In the genomic region with DNA sequence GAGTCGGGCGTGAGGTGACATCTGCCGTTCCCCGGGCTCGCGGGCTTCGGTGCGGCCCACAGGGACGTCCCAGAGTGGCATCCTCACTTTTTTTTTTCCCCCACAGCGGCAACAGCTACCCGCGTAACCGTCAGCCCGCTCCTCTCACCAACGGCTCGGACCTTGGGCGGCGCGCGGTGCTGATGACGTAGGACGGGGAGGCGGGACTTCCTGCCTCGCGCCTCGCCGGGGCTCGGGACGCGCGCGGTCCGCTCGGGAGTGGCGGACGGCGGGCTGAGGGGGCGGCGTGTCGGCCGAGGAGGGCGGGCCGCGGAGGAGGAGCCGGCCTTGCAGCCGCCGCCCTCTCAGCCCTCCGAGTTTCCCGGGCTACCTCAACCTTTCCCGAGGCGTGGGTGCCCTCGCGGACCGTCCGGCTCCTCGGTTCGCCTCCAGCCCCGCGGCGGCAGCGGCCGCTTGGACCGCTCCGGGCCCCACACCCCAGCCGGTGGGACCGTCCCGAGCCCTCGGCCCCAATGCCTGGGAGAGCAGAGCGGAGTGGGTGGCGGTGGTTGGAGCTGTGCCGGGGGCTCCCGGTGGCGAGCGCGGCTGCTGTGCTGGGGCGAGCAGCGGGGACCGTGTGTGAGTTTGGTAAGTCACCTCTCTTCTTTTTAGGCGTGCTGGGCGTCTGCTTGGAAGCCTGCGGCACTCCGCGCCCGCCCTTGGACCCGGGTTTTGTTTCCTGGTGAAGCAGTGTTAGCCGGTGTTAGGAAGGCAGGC, we compare ENCODE assay signal across 8 mouse cellular contexts. TPM values are rescaled to one million over a fixed set of nuclear protein-coding genes. Genes with fewer than 3 reads are reported as not detected.
A peak's percentile ranks its signal among the peaks of the same experiment; 100 is the strongest.
DNase-seq lines count a peak whose midpoint lies in the region; ATAC-seq and TF ChIP-seq lines count a peak whose summit lies in the region.

TSS of gene Cep83 (plus strand) at position 235 of the 756 bp plus-strand sequence.

- TF ChIP-seq EP300 in liver, embryonic 14.5 days (IDR thresholded peaks at IDR 0.05; ENCODE audit: low read depth): 0 out of 2 replicates have a peak, but pooled peaks have one; percentile 18

- ATAC-seq in forebrain, embryonic 11.5 days (replicated peaks; ENCODE audit: low FRiP score): peak; percentile 96
- ATAC-seq in heart, embryonic 16.5 days (replicated peaks; ENCODE audit: extremely low read depth, insufficient read depth, low FRiP score): peak; percentile 98
- ATAC-seq in liver, embryonic 14.5 days (ENCODE audit: insufficient read depth): peak; percentile 94
- ATAC-seq in stomach, embryonic 15.5 days (ENCODE audit: insufficient read depth, low FRiP score, low read depth): peak; percentile 98

- H3K4me1 ChIP-seq in E14TG2a.4 (replicated peaks; ENCODE audit: low read depth, low read length): peaks cover 17% of the 10 kb centered on the region
- H3K4me1 ChIP-seq in forebrain, embryonic 11.5 days (replicated peaks; ENCODE audit: control insufficient read depth, insufficient read depth, low read length): no peaks in the 10 kb centered on the region
- H3K4me1 ChIP-seq in heart, embryonic 16.5 days (ENCODE audit: control insufficient read depth, insufficient read depth, low read length): peaks cover 8% of the 10 kb centered on the region
- H3K4me1 ChIP-seq in liver, embryonic 14.5 days (replicated peaks; ENCODE audit: control insufficient read depth in 2 of 2, insufficient read depth in 2 of 2, low read length in 1 of 2): peaks cover 12 to 13% of the 10 kb centered on the region in 2 experiments
- peaks cover 3% of the 10 kb centered on the region; the same call in 1 of the 2 replicates for H3K4me1 ChIP-seq in stomach, embryonic 15.5 days

- H3K4me3 ChIP-seq in E14TG2a.4 (replicated peaks; ENCODE audit: low read length): peak within 1 kb of the TSS; percentile 95
- H3K4me3 ChIP-seq in forebrain, embryonic 11.5 days (ENCODE audit: low read depth, low read length): peak within 1 kb of the TSS; percentile 89
- peak within 1 kb of the TSS; percentile 62 for H3K4me3 ChIP-seq in heart, embryonic 16.5 days (ENCODE audit: low read length)
- H3K4me3 ChIP-seq in liver, embryonic 14.5 days (ENCODE audit: insufficient read depth in 1 of 2, low read depth in 2 of 2, low read length in 2 of 2): peak within 1 kb of the TSS; percentile 69 to 86
- H3K4me3 ChIP-seq in stomach, embryonic 15.5 days (replicated peaks): peak within 1 kb of the TSS; percentile 95

- H3K27me3 ChIP-seq in E14TG2a.4 (ENCODE audit: insufficient read depth, low read length): no peaks in the 10 kb centered on the region
- H3K27me3 ChIP-seq in forebrain, embryonic 11.5 days (ENCODE audit: control insufficient read depth, insufficient read depth, low read length): no peaks in the 10 kb centered on the region
- H3K27me3 ChIP-seq in heart, embryonic 16.5 days (ENCODE audit: control insufficient read depth, insufficient read depth, low read length): no peaks in the 10 kb centered on the region
- H3K27me3 ChIP-seq in liver, embryonic 14.5 days (ENCODE audit: control insufficient read depth, insufficient read depth, low read length): no peaks in the 10 kb centered on the region
- H3K27me3 ChIP-seq in stomach, embryonic 15.5 days (replicated peaks): no peaks in the 10 kb centered on the region

- H3K36me3 ChIP-seq in E14TG2a.4 (ENCODE audit: insufficient read depth, low read length): no peaks in the 10 kb centered on the region; the same call in 1 of the 2 replicates
- no peaks in the 10 kb centered on the region for H3K36me3 ChIP-seq in forebrain, embryonic 11.5 days (ENCODE audit: control insufficient read depth, insufficient read depth, low read length)
- no peaks in the 10 kb centered on the region for H3K36me3 ChIP-seq in heart, embryonic 16.5 days (ENCODE audit: control insufficient read depth, insufficient read depth)
- no peaks in the 10 kb centered on the region for H3K36me3 ChIP-seq in liver, embryonic 14.5 days (replicated peaks; ENCODE audit: control insufficient read depth, insufficient read depth, low read depth)
- no peaks in the 10 kb centered on the region for H3K36me3 ChIP-seq in stomach, embryonic 15.5 days

- WGBS in forebrain, embryonic 11.5 days: under 1% methylated on average over 68 of the region's 86 CpGs
- WGBS in heart, embryonic 16.5 days: under 1% methylated on average over 86 of the region's 86 CpGs
- under 1% methylated on average over 84 of the region's 86 CpGs for WGBS in liver, embryonic 14.5 days (ENCODE audit: insufficient replicate concordance)
- under 1% methylated on average over 83 of the region's 86 CpGs for WGBS in stomach, embryonic 15.5 days

- no peak for TF ChIP-seq CTCF in E14TG2a.4 (conservative IDR thresholded peaks at IDR 0.05; ENCODE audit: low read length)
- no peak for TF ChIP-seq CTCF in liver, embryonic 14.5 days (IDR thresholded peaks at IDR 0.05; ENCODE audit: low read depth)

- H3K27ac ChIP-seq in forebrain, embryonic 11.5 days (ENCODE audit: low read depth, low read length): peak within 1 kb of the TSS; percentile 82
- H3K27ac ChIP-seq in heart, embryonic 16.5 days (ENCODE audit: low read length): peak within 1 kb of the TSS; percentile 85
- H3K27ac ChIP-seq in liver, embryonic 14.5 days: peak within 1 kb of the TSS; percentile 84
- peak within 1 kb of the TSS; percentile 87 for H3K27ac ChIP-seq in stomach, embryonic 15.5 days

- DNase-seq in c-Kit-positive CD71-positive TER-119-negative erythroid progenitor cells, embryonic 14.5 days (ENCODE audit: low read depth): peak; percentile 83
- DNase-seq in forebrain, embryonic 11.5 days (ENCODE audit: low spot score): peak; percentile 96
- peak; percentile 94 to 97 for DNase-seq in kidney, postnatal 36 days
- peak; percentile 85 to 87 (median 85) for DNase-seq in liver, embryonic 14.5 days (ENCODE audit: low read depth in 3 of 3, low spot score in 3 of 3)
- peak; percentile 94 for DNase-seq in neural tube, embryonic 10.5 days (ENCODE audit: extremely low spot score, low spot score)

- H3K9ac ChIP-seq in forebrain, embryonic 11.5 days (ENCODE audit: low read length): peak within 1 kb of the TSS; percentile 96
- H3K9ac ChIP-seq in heart, embryonic 16.5 days (ENCODE audit: low read length): peak within 1 kb of the TSS; percentile 82
- peak within 1 kb of the TSS; percentile 94 for H3K9ac ChIP-seq in liver, embryonic 14.5 days (replicated peaks)
- peak within 1 kb of the TSS; percentile 99 for H3K9ac ChIP-seq in stomach, embryonic 15.5 days

- H3K4me2 ChIP-seq in forebrain, embryonic 11.5 days (ENCODE audit: low read depth, low read length, severe bottlenecking): peak within 1 kb of the TSS; percentile 95
- H3K4me2 ChIP-seq in heart, embryonic 16.5 days (ENCODE audit: low read depth, low read length): peak within 1 kb of the TSS; percentile 82
- H3K4me2 ChIP-seq in liver, embryonic 14.5 days (ENCODE audit: low read depth): peak within 1 kb of the TSS; percentile 72
- peak within 1 kb of the TSS; percentile 82 for H3K4me2 ChIP-seq in stomach, embryonic 15.5 days

- H3K9me3 ChIP-seq in E14TG2a.4 (ENCODE audit: low read length): peaks cover 41% of the 10 kb centered on the region
- H3K9me3 ChIP-seq in forebrain, embryonic 11.5 days (ENCODE audit: control insufficient read depth, low read length): no peaks in the 10 kb centered on the region
- no peaks in the 10 kb centered on the region for H3K9me3 ChIP-seq in heart, embryonic 16.5 days (replicated peaks; ENCODE audit: control insufficient read depth, low read length)
- no peaks in the 10 kb centered on the region for H3K9me3 ChIP-seq in liver, embryonic 14.5 days (ENCODE audit: control insufficient read depth, low read length)
- no peaks in the 10 kb centered on the region for H3K9me3 ChIP-seq in stomach, embryonic 15.5 days

RNA-seq across cellular contexts. Expression of gene Cep83, which starts in this region (rescaled TPM):
- 25.3 and 26.3 TPM in 2 replicates for polyA plus RNA-seq in forebrain, embryonic 11.5 days (2014; fragmentation: Nextera tagmentation; extraction: Ambion mirVana)
- polyA plus RNA-seq in heart, embryonic 16.5 days (2015; fragmentation: Nextera tagmentation; extraction: Ambion mirVana): 15.2 and 18.1 TPM in 2 replicates
- 4.5 and 9.0 TPM in 2 replicates for polyA plus RNA-seq in liver, embryonic 14.5 days (2012; rRNA removed)
- polyA plus RNA-seq in liver, embryonic 14.5 days (2014; fragmentation: Nextera tagmentation; extraction: Ambion mirVana): 9.7 and 10.8 TPM in 2 replicates
- polyA plus RNA-seq in stomach, embryonic 15.5 days (2015; fragmentation: Nextera tagmentation; extraction: Ambion mirVana): 18.2 and 18.6 TPM in 2 replicates

Comparison
In these comparisons a context has a peak if more than half of its experiments do, and no peak if none do; other contexts are left out.
1. Peak in every context shown above with its lines: DNase-seq, ATAC-seq, H3K4me3 ChIP-seq and H3K27ac ChIP-seq.